Mouse (Mus musculus) liver, embryonic 16.5 days (tissue): Measurements from ENCODE around the gene Nmrk2. TPM values are rescaled to one million over a fixed set of nuclear protein-coding genes. Genes with fewer than 3 reads are reported as not detected.
"Not testable (repeated sequence)": the region's sequence is repeated elsewhere in the genome, so short reads cannot be mapped to it uniquely, and the experiment has no call there.

ENCODE experiments used
- ATAC-seq: fragments of 200-750 bp; cut with Nextera tagmentation; 2 replicates; pipeline ENCODE4 v1.8.0; 2017; ENCODE audit warnings: low read depth, mild to moderate bottlenecking, moderate number of reproducible peaks, moderate library complexity
- H3K27ac ChIP-seq: fragments of 300-500 bp; sonication (generic); 2 replicates; pipeline ENCODE4 v1.5.1; 2014; ENCODE audit warnings: mild to moderate bottlenecking, low read length
- H3K27me3 ChIP-seq: fragments of 300-500 bp; sonication (generic); 2 replicates; pipeline ENCODE4 v1.6.1; 2014; ENCODE audit warnings: low read depth, low read length, mixed read lengths; ENCODE audit not compliant: control insufficient read depth, insufficient read depth
- H3K36me3 ChIP-seq: fragments of 300-500 bp; sonication (generic); 2 replicates; pipeline ENCODE4 v1.6.1; 2014; ENCODE audit warnings: mild to moderate bottlenecking; ENCODE audit not compliant: control insufficient read depth, insufficient read depth
- H3K4me1 ChIP-seq: fragments of 300-500 bp; sonication (generic); 2 replicates; pipeline ENCODE4 v1.6.1; 2014; ENCODE audit warnings: low read depth, low read length, mixed read lengths; ENCODE audit not compliant: control insufficient read depth
- H3K4me2 ChIP-seq: fragments of 300-500 bp; sonication (generic); 2 replicates; pipeline ENCODE4 v1.6.1; 2014; ENCODE audit warnings: low read depth, low read length, mixed read lengths
- H3K4me3 ChIP-seq: fragments of 300-500 bp; sonication (generic); 2 replicates; pipeline ENCODE4 v1.5.1; 2014; ENCODE audit warnings: low read depth, mild to moderate bottlenecking, low read length
- H3K9ac ChIP-seq: fragments of 300-500 bp; sonication (generic); 2 replicates; pipeline ENCODE4 v1.6.1; 2014; ENCODE audit warnings: low read depth, low read length
- H3K9me3 ChIP-seq: fragments of 300-500 bp; sonication (generic); replicated peaks from 2 replicates; pipeline ENCODE4 v1.6.1; 2016; ENCODE audit warnings: low read length; ENCODE audit not compliant: control insufficient read depth
- WGBS: fragments of 180-500 bp; shearing (Covaris S2); extraction: QIAGEN DNeasy Blood & Tissue Kit; methylation state at CpG from one replicate; pipeline ENCODE4 v1.1.7; 2014; ENCODE audit not compliant: insufficient replicate concordance; 5-methylcytosine and 5-hydroxymethylcytosine counted together
- polyA plus RNA-seq: library from polyadenylated mRNA; unstranded; fragments of >200 nt; fragmentation: Nextera tagmentation; extraction: Ambion mirVana; gene quantifications from 2 replicates; pipeline ENCODE4 v1.2.1, GENCODE M21; 2015

Nmrk2 gene
- polyA plus RNA-seq, 1 experiment from 2014 or later, result 0.05 TPM

GRCm38 (mm10) chr10:81221402-81222015, 19.7 kb upstream of the Nmrk2 start:
- Histone ChIP-seq H3K27me3 (no peaks in the 10 kb centered on the region), H3K4me1 (peaks cover 4% of the 10 kb centered on the region; the same call in 1 of the 2 replicates), H3K4me2 (no peak overlapping the region), H3K4me3 (no peak overlapping the region), H3K9me3 (no peaks in the 10 kb centered on the region), H3K36me3 (no peaks in the 10 kb centered on the region), H3K9ac (no peak overlapping the region), H3K27ac (no peak overlapping the region)
- WGBS, result 59% methylated on average over 5 of the region's 5 CpGs
- ATAC-seq, result no peak

- ATAC-seq, result peak; percentile 54; the same call in 1 of the 2 replicates
- no peaks in the 10 kb centered on the region for H3K36me3 ChIP-seq
- WGBS, result 16% methylated on average over 7 of the region's 7 CpGs
Measured at GRCm38 (mm10) chr10:81217964-81218363, 16.1 kb upstream of the Nmrk2 start.

GRCm38 (mm10) chr10:81217267-81217666, 15.4 kb upstream of the Nmrk2 start:
- not testable (repeated sequence) for H3K9ac ChIP-seq, H3K27ac ChIP-seq, H3K4me2 ChIP-seq, H3K9me3 ChIP-seq, H3K4me3 ChIP-seq, H3K4me1 ChIP-seq, H3K36me3 ChIP-seq, H3K27me3 ChIP-seq, ATAC-seq
- 0% methylated on average over 1 of the region's 1 CpGs for WGBS

More at GRCm38 (mm10) chr10:81217964-81218363, 16.1 kb upstream of the Nmrk2 start:
- Histone ChIP-seq H3K9me3 (no peaks in the 10 kb centered on the region), H3K27ac (no peak overlapping the region), H3K4me2 (no peak overlapping the region), H3K27me3 (no peaks in the 10 kb centered on the region; the same call in 1 of the 2 replicates), H3K4me3 (no peak overlapping the region), H3K4me1 (peaks cover 4% of the 10 kb centered on the region; the same call in 1 of the 2 replicates), H3K9ac (no peak overlapping the region)

GRCm38 (mm10) chr10:81216810-81217209, 15.0 kb upstream of the Nmrk2 start:
- Histone ChIP-seq H3K4me3 (no peak overlapping the region), H3K27ac (no peak overlapping the region), H3K36me3 (no peaks in the 10 kb centered on the region), H3K9ac (no peak overlapping the region), H3K4me1 (peaks cover 4% of the 10 kb centered on the region; the same call in 1 of the 2 replicates), H3K9me3 (no peaks in the 10 kb centered on the region), H3K27me3 (no peaks in the 10 kb centered on the region; the same call in 1 of the 2 replicates), H3K4me2 (no peak overlapping the region)
- ATAC-seq, result no peak
- WGBS, result 67% methylated on average over 6 of the region's 6 CpGs

GRCm38 (mm10) chr10:81216260-81216659, 14.4 kb upstream of the Nmrk2 start:
- 67% methylated on average over 6 of the region's 6 CpGs for WGBS
- H3K9me3 ChIP-seq, result no peaks in the 10 kb centered on the region
- no peaks in the 10 kb centered on the region; the same call in 1 of the 2 replicates for H3K27me3 ChIP-seq
- no peak overlapping the region for H3K4me3 ChIP-seq
- H3K36me3 ChIP-seq, result no peaks in the 10 kb centered on the region
- H3K4me1 ChIP-seq, result no peaks in the 10 kb centered on the region
- ATAC-seq, result no peak
- no peak overlapping the region for H3K27ac ChIP-seq
- H3K4me2 ChIP-seq, result no peak overlapping the region
- no peak overlapping the region for H3K9ac ChIP-seq

- Histone ChIP-seq H3K9ac (no peak overlapping the region), H3K4me1 (no peaks in the 10 kb centered on the region), H3K4me3 (no peak overlapping the region), H3K4me2 (no peak overlapping the region), H3K9me3 (no peaks in the 10 kb centered on the region; the same call in 1 of the 2 replicates), H3K36me3 (no peaks in the 10 kb centered on the region), H3K27me3 (no peaks in the 10 kb centered on the region; the same call in 1 of the 2 replicates), H3K27ac (no peak overlapping the region)
- no peak for ATAC-seq
- 82% methylated on average over 5 of the region's 5 CpGs for WGBS
Measured at GRCm38 (mm10) chr10:81210154-81210553, 8.3 kb upstream of the Nmrk2 start.

- Histone ChIP-seq H3K4me3 (no peak overlapping the region), H3K9me3 (no peaks in the 10 kb centered on the region), H3K27me3 (peaks cover 8% of the 10 kb centered on the region), H3K9ac (no peak overlapping the region), H3K27ac (no peak overlapping the region), H3K4me2 (no peak overlapping the region), H3K36me3 (no peaks in the 10 kb centered on the region), H3K4me1 (peaks cover 10% of the 10 kb centered on the region)
- 69% methylated on average over 4 of the region's 4 CpGs for WGBS
- ATAC-seq, result no peak
Measured at GRCm38 (mm10) chr10:81204137-81204536, 2.3 kb upstream of the Nmrk2 start.

- H3K4me3 ChIP-seq, result no peak overlapping the region
- peak; percentile 80 for ATAC-seq
- H3K4me2 ChIP-seq, result no peak overlapping the region
- H3K36me3 ChIP-seq, result no peaks in the 10 kb centered on the region
- no peak overlapping the region for H3K27ac ChIP-seq
- H3K27me3 ChIP-seq, result peaks cover 12% of the 10 kb centered on the region
- no peaks in the 10 kb centered on the region for H3K9me3 ChIP-seq
- peaks cover 10% of the 10 kb centered on the region for H3K4me1 ChIP-seq
- no peak overlapping the region for H3K9ac ChIP-seq
- WGBS, result 32% methylated on average over 8 of the region's 8 CpGs
Measured at GRCm38 (mm10) chr10:81202978-81203720, 1.3 kb upstream of the Nmrk2 start.
